Mouse (Mus musculus): ENCODE measurements at regions not wholly inside any gene's neighbourhood (a gene's known extent, or its start where the extent isn't known, plus 50 kb on each side); places are given as distances from the start of the nearest gene placed in this dataset.

GRCm38 (mm10) chr1:81746013-81746412 lies 486.9 kb upstream of the Gm9747 start:
- no peak for DNase-seq (ENCODE audit: low spot score in 2 of 2)

- no peak for DNase-seq (ENCODE audit: low spot score in 2 of 2)
These were observed 485.9 kb upstream of the Gm9747 start for GRCm38 (mm10) chr1:81747025-81747424.

DNA sequence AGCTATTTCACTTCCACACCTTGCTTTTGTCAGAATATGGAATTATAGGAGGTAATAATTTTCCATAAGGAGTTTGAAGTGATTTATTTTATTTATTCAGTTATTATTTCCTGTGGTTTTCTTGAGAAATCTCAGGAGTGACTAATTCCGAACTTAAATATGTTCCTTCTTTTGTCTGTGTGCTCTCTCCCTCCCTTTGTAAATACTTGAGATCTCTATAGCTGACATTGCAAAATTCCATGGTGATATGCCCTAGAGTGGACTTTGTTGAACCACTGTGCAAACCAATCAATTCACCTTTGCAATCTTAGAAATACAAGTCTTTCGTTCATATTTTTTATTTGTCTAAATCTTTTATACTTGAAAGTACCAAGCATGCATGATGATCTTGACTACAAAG lies 478.8 kb upstream of the Gm9747 start:
- DNase-seq (ENCODE audit: low spot score in 2 of 2), result no peak

- DNase-seq (ENCODE audit: low spot score in 2 of 2), result no peak
These were observed 477.6 kb upstream of the Gm9747 start for GRCm38 (mm10) chr1:81755281-81755680.

GRCm38 (mm10) chr1:81755694-81756093 lies 477.2 kb upstream of the Gm9747 start:
- DNase-seq (ENCODE audit: low spot score in 2 of 2), result no peak

DNA sequence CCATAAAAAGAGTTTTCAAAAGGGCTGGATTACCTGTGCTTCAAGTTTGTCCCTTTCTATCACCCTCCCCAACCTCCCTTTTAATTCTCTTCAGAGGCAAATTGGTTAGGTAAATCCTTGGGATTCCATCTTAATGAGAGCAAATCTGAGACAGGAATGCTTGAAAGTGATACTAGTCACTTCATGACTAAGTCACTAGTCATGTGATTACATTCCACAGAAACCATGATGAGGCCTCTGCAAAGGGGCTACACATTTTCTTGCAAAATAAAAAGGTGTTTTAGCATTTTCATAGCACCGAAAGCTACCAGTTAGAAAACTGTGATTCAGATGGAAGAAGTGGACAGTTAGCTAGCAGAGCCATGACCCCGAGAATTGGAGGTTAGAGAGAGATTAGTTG lies 473.0 kb upstream of the Gm9747 start:
- no peak for DNase-seq (ENCODE audit: low spot score in 2 of 2)

GRCm38 (mm10) chr1:81771704-81772103 lies 461.2 kb upstream of the Gm9747 start:
- no peak for DNase-seq (ENCODE audit: low spot score in 2 of 2)

DNA sequence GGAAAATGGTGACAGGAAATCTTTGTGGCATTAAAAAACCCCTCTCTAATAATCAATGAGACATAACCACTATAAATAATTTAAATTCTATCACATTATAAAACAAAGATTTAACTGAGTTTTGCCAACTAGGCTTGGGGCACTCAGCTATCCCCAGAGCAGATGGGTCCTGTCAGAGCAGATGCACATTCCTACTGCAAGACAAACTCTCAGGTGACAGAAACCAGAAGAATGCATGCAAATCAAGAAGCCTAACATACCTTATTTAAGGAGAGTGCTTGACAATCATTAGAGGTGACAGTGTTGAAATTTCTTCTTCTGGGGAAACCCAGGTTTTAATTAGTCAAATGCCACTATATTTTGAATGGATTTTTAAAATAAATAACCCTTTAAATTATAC lies 452.3 kb upstream of the Gm9747 start:
- DNase-seq (ENCODE audit: low spot score in 2 of 2), result no peak

DNA sequence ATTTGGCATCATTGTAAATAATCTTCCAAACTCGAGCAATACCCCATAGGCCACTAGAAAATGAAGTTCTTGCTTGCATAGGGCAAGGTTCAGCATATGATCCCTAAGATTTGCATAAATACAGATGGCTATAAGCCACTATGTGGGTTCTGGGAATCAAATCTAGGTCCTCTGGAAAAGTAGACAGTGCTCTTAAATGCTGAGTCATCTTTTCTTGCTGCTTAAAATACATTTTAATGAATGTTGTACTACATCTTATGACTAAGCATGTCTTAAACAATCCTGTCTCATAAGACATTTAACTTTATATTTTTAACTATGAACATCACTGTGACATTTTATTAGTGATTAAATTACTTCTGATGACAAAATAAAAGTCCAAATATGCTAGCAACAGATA lies 448.6 kb upstream of the Gm9747 start:
- no peak for DNase-seq (ENCODE audit: low spot score in 2 of 2)

DNA sequence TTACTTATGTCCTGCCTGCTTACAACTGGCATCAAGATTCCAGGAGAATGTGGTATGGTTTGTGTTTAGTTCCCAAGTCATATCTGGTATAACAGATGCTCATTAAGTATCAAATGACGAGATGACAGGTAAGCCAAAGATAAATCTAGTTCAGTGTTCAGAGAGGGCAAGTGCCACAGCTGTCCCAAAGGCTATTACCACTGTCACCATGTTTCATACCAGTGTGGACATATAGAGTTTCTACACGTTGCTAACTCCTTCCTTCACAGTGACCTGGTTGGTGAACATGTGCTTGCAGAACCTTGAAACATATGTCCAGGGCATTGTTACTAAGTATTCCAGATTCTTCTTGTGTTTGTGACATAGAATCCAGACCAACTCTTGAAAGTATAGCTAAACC lies 438.1 kb upstream of the Gm9747 start:
- no peak for DNase-seq (ENCODE audit: low spot score in 2 of 2)

DNA sequence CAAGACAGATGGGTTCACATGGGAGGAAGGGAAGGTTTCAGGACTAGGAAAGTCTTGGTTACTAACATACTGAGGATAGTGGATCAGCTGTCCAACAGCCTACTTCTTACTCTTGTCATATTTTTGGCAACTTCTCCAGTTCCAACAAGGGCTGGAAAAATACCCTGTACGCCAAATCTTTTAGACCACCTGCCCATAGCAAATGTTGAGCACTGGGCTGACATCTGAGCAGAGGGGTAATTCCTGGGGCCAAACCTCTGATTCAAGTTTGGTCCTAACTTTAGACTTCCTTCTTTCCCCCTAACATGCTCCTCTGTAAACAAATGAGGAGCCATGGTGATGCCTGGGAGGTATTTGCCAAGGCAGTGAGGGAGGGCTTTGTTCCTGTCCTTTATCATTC lies 437.5 kb upstream of the Gm9747 start:
- DNase-seq (ENCODE audit: low spot score in 2 of 2), result no peak

DNA sequence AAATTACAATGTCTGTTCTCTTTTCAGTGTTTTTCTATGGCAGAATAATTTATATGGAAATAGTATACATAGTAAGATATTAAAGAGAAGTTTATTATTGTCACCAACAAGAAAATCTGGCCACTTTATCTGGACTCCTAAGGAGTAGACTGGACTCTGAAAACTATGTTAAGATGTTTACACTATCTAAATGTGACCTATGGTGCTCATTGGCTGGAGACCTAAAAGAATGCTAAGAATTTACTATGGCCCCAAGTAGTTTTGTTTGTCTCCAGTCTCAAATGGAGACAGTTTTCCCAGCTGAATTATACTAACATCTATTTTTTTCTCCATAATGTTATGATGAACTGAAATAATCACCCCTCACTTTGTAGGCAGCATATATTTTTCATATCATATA lies 421.3 kb upstream of the Gm9747 start:
- no peak for DNase-seq (ENCODE audit: low spot score in 2 of 2)

DNA sequence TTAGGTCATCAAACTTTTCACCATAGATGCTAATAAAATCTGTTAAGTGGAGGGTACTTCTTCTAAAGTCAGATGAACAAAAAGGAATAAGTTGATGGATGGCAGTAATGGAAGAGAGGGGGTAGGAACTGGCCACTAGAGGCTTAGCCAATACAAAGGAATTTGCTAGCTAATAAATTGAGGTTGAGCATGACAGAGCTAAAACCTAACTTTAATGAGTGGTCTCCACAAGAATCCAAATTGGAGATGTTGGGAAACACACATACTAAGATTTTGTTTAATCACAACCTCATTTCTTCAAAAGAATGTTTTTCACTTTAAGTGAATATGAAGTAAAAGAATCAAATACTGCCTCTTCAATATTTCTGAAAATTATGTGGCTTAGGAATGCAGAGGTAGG lies 414.0 kb upstream of the Gm9747 start:
- DNase-seq (ENCODE audit: low spot score in 2 of 2), result no peak

- no peak for DNase-seq (ENCODE audit: low spot score in 2 of 2)
These were observed 390.9 kb upstream of the Gm9747 start for GRCm38 (mm10) chr1:81841966-81842365.

- DNase-seq (ENCODE audit: low spot score in 2 of 2), result no peak
These were observed 382.3 kb upstream of the Gm9747 start for GRCm38 (mm10) chr1:81850462-81851144.

- DNase-seq (ENCODE audit: low spot score in 2 of 2), result no peak
These were observed 373.4 kb upstream of the Gm9747 start for GRCm38 (mm10) chr1:81859464-81859863.

DNA sequence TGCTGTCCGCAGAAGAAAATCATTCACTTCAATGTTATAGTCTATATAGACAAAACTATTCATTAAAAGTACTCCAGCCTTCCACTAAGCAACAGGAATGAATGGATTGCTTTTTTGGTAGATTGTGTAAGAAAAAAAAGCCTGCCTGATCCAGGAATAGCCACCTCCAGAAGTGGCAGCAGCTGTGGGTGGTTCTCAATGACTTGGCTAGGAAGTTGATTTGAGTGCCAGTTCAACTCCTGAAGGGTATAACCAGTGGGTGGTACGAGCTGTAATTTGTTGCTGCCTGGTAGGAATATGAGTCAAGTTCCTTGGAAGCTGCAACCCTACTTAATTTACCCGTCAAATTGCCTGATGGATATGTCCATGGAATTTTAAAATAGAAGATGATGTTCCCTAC lies 368.3 kb upstream of the Gm9747 start:
- DNase-seq (ENCODE audit: low spot score in 2 of 2), result peak in 1 of 2 experiments; percentile 18

GRCm38 (mm10) chr1:81886940-81887531 lies 345.9 kb upstream of the Gm9747 start:
- no peak for DNase-seq (ENCODE audit: low spot score in 2 of 2)

GRCm38 (mm10) chr1:81897241-81897640 lies 335.7 kb upstream of the Gm9747 start:
- DNase-seq (ENCODE audit: low spot score in 2 of 2), result no peak

DNA sequence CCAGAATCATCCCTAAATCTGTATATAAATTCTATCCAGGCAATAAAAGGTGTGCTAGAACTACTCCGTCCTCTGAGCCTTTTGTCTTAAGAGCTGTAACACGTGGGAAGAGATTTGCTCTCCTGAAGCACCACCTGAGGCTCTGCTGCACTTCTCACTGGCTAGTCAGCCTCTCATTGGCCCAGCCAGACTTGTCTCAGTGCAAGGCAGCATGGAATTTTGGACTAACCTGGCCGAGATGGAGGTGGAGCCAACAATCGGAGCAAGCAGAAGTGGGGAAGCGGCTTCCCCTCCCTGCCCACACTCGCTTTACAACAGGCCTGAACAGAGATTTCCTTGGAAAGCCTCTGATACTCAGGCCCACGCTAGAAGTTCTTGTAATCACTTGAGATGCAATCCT lies 332.1 kb upstream of the Gm9747 start:
- DNase-seq (ENCODE audit: low spot score in 2 of 2), result no peak

DNA sequence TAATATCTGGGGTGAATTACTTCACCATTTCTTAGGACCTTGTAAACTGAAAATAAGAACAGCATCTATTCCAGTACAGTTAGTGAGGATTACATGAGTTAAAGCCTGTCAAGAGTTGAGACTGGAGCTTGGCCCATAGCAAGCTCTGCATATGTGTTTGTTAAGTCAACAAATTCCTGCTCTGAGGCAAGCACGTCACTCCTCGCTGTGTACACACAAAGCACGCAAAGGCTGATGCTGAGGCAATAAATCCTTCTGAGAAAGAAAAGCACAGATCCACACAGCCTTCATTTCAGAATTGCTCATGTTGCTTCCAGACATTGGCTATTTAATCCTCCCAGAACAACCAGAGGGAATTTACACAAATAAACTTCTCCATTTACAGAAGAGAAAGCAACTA lies 328.9 kb upstream of the Gm9747 start:
- DNase-seq (ENCODE audit: low spot score in 2 of 2), result no peak

DNA sequence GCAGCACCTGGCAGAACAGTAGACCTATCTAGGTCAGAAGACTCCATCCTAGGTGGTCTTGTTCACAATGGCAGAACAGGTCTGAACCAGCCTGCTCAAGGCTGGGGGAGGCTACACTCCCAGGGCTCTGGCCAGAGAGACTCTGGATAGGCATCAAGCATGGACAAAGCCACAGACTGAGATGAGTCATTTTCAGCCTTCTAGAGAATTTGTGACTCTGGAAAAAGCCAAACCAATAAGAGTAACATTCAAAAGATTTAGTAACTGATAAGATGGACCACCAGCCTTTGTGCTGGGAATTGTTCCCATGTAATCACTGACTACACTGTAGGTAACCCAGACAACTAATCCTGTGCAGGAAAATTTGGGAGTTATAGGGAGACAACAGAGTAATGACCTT lies 320.3 kb upstream of the Gm9747 start:
- DNase-seq (ENCODE audit: low spot score in 2 of 2), result no peak

GRCm38 (mm10) chr1:81913561-81913964 lies 319.3 kb upstream of the Gm9747 start:
- no peak for DNase-seq (ENCODE audit: low spot score in 2 of 2)

DNA sequence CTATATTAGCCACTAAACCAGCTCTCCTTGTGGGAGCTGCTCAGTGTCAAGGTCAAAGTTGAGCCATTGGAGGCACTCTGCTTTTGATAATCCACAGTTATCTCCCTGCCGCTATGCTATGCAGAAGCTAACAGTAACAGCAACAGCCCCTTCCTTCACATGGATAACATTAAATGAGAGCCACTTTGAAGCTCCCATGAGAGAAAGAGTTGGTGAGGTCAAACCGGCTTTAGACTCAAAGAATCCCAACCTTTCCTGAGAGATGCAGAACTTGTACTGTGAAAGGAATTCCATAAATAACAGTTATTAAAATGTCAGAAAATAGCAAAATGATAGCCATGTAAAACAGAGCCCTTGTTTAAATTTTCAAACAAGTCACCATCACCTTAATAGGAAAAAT lies 316.1 kb upstream of the Gm9747 start:
- DNase-seq (ENCODE audit: low spot score in 2 of 2), result no peak
